In genomic region chr10:82955117-82955516, GRCm38 (mm10) we compare ENCODE assay signal across 14 mouse cellular contexts. TPM values are rescaled to one million over a fixed set of nuclear protein-coding genes. Genes with fewer than 3 reads are reported as not detected.
A peak's percentile ranks its signal among the peaks of the same experiment; 100 is the strongest.
DNase-seq lines count a peak whose midpoint lies in the region; ATAC-seq and TF ChIP-seq lines count a peak whose summit lies in the region.
"Had no signal": no experiment of that assay in that cellular context is flagged by ENCODE, and none has a peak within 500 bp of the region (broad histone marks: within the 10 kb centered on the region; RNA-seq: fewer than 3 reads in every experiment).

No protein-coding gene starts in this region.

- no peak overlapping the region for H3K4me2 ChIP-seq in heart, embryonic 12.5 days
- H3K4me2 ChIP-seq: embryonic facial prominence, embryonic 13.5 days; lung, embryonic 15.5 days had no signal

- H3K9me3 ChIP-seq in heart, embryonic 12.5 days (replicated peaks) = peaks cover 4% of the 10 kb centered on the region
- H3K9me3 ChIP-seq in G1E (replicated peaks) = peaks cover 9% of the 10 kb centered on the region

- 0 out of 2 replicates have a peak, but pooled peaks have one; percentile 64 for ATAC-seq in heart, embryonic 12.5 days (ENCODE audit: insufficient number of reproducible peaks, low FRiP score)
- peak; percentile 100 for ATAC-seq in G1E (ENCODE audit: extremely low read depth, insufficient number of reproducible peaks, low FRiP score, poor library complexity, severe bottlenecking)
- ATAC-seq in granulocyte monocyte progenitor cell, adult 5-6 weeks (replicated peaks; ENCODE audit: poor library complexity, severe bottlenecking) = peak; percentile 67
- ATAC-seq: forebrain, embryonic 16.5 days had no signal

- no peak overlapping the region for H3K27ac ChIP-seq in heart, embryonic 12.5 days (ENCODE audit: poor library complexity, severe bottlenecking)
- H3K27ac ChIP-seq in gastrocnemius, adult 2 months = no peak overlapping the region
- H3K27ac ChIP-seq: embryonic facial prominence, embryonic 13.5 days; lung, embryonic 15.5 days had no signal

- H3K4me3 ChIP-seq in heart, embryonic 12.5 days = no peak overlapping the region
- no peak overlapping the region for H3K4me3 ChIP-seq in G1E (ENCODE audit: low read depth, low read length)
- no peak overlapping the region for H3K4me3 ChIP-seq in gastrocnemius, adult 2 months
- H3K4me3 ChIP-seq: embryonic facial prominence, embryonic 13.5 days; lung, embryonic 15.5 days had no signal

- DNase-seq in heart, adult 9 months (ENCODE audit: low spot score in 2 of 2) = no peak
- no peak for DNase-seq in G1E (ENCODE audit: low spot score)
- DNase-seq in mesoderm, embryonic 11.5 days (ENCODE audit: low read depth, low spot score) = peak; percentile 9
- DNase-seq in gastrocnemius, adult 2 months = no peak
- DNase-seq in cerebellum, adult 11 months = no peak
- DNase-seq in thymus, postnatal 25 days = no peak
- DNase-seq: cerebellum, adult 8-10 months; gastrocnemius, postnatal 36 days; midbrain, embryonic 14.5 days had no signal

- H3K27me3 ChIP-seq in heart, embryonic 12.5 days (replicated peaks) = no peaks in the 10 kb centered on the region
- H3K27me3 ChIP-seq in G1E (ENCODE audit: insufficient read depth, low read length) = peaks cover 24% of the 10 kb centered on the region
- H3K27me3 ChIP-seq: embryonic facial prominence, embryonic 13.5 days; lung, embryonic 15.5 days had no signal

- no peak for TF ChIP-seq CTCF in G1E (IDR thresholded peaks at IDR 0.05; ENCODE audit: low read depth, low read length)
- no peak for TF ChIP-seq CTCF in gastrocnemius, adult 2 months (IDR thresholded peaks at IDR 0.05)

- no peaks in the 10 kb centered on the region for H3K4me1 ChIP-seq in heart, embryonic 12.5 days (replicated peaks)
- H3K4me1 ChIP-seq in G1E (ENCODE audit: insufficient read depth, low read depth, low read length) = peaks cover 19% of the 10 kb centered on the region
- H3K4me1 ChIP-seq: embryonic facial prominence, embryonic 13.5 days; lung, embryonic 15.5 days had no signal

- H3K36me3 ChIP-seq in heart, embryonic 12.5 days = no peaks in the 10 kb centered on the region
- no peaks in the 10 kb centered on the region for H3K36me3 ChIP-seq in G1E (replicated peaks)
- H3K36me3 ChIP-seq: embryonic facial prominence, embryonic 13.5 days; lung, embryonic 15.5 days had no signal

- no peak overlapping the region for H3K9ac ChIP-seq in heart, embryonic 12.5 days
- H3K9ac ChIP-seq: embryonic facial prominence, embryonic 13.5 days; lung, embryonic 15.5 days had no signal

- intact Hi-C loops in gastrocnemius, adult 2 months (cut with DNase I) = no loop called here

- WGBS in heart, embryonic 12.5 days = 94% methylated on average over 18 of the region's 18 CpGs

RNA-seq across cellular contexts. Expression of gene Chst11, which starts 30.2 kb away (rescaled TPM):
- polyA plus RNA-seq in heart, embryonic 12.5 days (2016; fragmentation: Nextera tagmentation; extraction: Ambion mirVana) = 3.5 and 4.1 TPM in 2 replicates
- total RNA-seq in G1E (2014; fragmentation: Nextera tagmentation) (38.2 and 44.7 TPM in 2 replicates), G1E (2017) (41.5 and 44.6 TPM in 2 replicates)
- 13.1 and 15.6 TPM in 2 replicates for polyA plus RNA-seq in G1E (2012)
- 12.5 and 15.3 TPM in 2 replicates for total RNA-seq in granulocyte monocyte progenitor cell, adult 5-6 weeks (2014; fragmentation: Nextera tagmentation)
- total RNA-seq in granulocyte monocyte progenitor cell, adult 5-6 weeks (2017) = 20.8 TPM in 2 replicates
- 1 to 10 TPM; 1.1 to 1.8 TPM for total RNA-seq in gastrocnemius, adult 2 months (2021)

Comparison
In these comparisons a context has a peak if more than half of its experiments do, and no peak if none do; other contexts are left out.
1. RNA of gene Chst11, which starts 30.2 kb away (total RNA-seq): 38.2 to 44.7 TPM in G1E and 12.5 to 20.8 TPM in granulocyte monocyte progenitor cell, adult 5-6 weeks; 1.1 to 1.8 TPM in gastrocnemius, adult 2 months; every median in the first group is over 4 times any median in the second.
2. Peak in every context shown above with its lines, with median percentiles within 50 percentile points of each other: ATAC-seq.